Mouse (Mus musculus): ENCODE results near the gene Prss8.
A peak's percentile ranks its signal among the peaks of the same experiment; 100 is the strongest.
"Not testable (repeated sequence)": the region's sequence is repeated elsewhere in the genome, so short reads cannot be mapped to it uniquely, and the experiment has no call there.

The Prss8 gene

GRCm38 (mm10) chr7:127929923-127930322 is at the start of gene Prss8:
Prss8 (minus strand) TSS chr7:127930104.
- DNase-seq: no peak

GRCm38 (mm10) chr7:127978856-127979255 is 49.0 kb upstream of the Prss8 start:
- no peak for DNase-seq

DNA sequence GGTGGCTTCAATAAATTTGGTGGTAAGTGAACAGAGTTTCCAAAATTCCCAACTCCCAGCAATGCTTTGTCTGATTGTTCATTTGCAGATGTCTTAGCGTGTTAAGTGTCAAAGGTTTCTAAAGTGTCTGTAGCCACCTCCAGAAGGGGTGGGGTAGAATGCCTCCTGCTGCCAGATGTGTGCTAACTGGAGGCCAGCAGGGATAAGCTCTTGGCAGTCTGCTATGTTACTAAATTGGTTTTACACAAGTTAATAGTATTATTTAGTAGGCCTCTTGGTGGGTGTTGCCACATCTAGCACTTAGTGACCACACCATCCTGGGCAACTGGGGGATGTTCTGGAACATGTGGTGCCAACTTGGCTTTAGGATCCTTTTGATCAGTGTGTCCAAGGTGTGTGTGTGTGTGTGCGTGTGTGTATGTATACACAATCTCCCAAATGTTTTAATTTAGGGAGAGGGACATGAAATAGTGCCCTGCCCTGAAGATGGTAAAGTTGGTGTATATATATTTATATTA is 44.6 kb upstream of the Prss8 start:
- DNase-seq: no peak

DNA sequence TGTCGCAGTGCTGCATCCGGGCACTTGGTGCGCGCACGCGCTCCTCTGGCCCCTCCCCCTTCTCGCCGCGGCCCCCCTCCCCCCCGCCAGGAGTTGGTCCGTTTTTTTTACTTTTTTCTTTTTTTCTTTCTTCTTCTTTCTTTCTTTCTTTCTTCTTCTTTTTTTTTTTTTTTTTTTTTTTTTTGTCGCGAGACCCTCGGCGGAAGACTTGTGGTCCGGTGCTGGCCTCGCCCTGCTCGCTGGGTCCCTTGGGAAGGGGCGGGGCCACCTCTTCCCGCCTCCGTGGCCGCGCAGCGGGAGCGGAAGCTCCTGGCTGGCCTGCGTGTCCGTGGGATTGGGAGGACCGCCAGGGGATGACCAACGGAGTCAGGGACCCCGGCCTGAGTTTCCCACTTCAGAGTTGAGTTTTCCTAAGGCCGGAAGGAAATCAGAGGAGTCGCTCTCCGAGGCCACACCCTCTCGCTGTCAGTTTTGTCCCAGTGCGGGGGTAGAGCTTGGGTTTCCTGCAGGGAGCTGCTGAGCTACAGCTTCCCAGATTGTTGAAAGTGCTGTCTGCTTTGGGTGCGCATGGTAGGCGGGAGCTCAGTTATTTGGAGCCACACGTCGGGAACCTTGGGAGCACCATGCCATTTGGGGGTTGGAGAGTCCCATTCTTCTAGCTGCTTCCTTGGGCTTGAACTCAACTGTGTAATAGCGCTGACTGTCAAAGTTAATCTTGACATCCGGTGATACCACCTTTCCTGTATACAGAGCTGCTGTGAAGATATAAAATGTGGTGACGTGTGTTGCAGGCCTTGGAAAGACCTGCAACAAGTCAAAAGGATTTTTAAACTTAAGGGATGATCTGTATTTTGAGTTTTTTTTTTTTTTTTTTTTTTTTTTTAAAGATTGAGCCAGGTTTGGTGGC is 38.3 kb upstream of the Prss8 start:
- DNase-seq: peak; percentile 68

DNA sequence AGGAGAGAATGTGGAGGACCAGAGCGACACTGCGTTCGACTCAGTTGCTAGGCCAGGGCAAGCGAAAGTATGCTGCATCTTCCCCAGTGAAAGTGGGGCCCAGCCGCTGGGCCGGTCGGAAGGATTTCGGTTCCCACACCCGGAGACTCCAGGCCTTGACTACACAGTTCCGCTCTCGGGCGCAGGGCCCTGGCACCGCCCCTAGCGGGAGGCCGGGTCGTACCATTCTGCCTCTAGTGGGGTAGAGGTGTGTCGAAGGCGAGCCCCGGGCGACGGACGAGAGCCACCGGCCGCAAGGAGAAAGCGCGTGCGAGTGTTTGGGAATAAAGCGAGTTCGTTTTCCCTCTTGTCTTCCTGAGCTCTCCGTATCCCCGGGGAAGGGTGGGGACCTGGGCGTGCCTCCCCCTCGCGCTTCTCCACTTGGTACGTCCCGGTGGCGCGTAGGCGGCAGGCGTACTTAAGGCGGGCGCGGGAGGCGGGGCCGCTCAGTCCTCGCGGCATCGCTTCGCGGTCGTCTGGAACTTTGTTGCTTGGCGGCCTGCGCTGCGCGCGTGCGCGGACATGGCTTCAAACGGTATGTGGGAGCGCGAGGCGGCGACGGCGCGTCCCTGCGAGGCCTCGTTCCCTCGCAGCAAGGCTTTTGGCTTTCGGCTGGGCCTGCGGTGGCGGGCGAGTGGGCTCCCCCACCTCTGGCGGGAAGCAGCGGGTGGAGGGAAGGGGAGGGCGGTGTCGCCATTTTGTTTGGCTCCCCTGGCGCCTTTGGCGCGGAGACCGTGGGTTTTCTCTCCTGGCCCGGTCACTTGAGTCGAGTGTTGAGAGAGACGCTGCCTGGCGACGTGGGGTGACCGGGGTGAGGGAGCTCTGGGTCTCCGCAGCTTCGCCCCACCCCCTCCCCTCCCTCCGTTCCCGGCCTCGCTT is 37.4 kb upstream of the Prss8 start, which contains the start of gene Fus:
Fus (plus strand) TSS at position 454 of the 918 bp plus-strand sequence.
- peak; percentile 95 for DNase-seq

- no peak for DNase-seq
These were observed 36.5 kb upstream of the Prss8 start for GRCm38 (mm10) chr7:127966371-127966918.

- DNase-seq: no peak
These were observed 29.5 kb upstream of the Prss8 start for GRCm38 (mm10) chr7:127959364-127959763.

GRCm38 (mm10) chr7:127952864-127953581 is 23.1 kb upstream of the Prss8 start:
- no peak for DNase-seq

GRCm38 (mm10) chr7:127946470-127947023 is 16.6 kb upstream of the Prss8 start, which contains the start of gene Prss36:
Prss36 (minus strand) TSS chr7:127946725.
- no peak for DNase-seq

- no peak for DNase-seq
These were observed 14.7 kb upstream of the Prss8 start for GRCm38 (mm10) chr7:127944614-127945013.

DNA sequence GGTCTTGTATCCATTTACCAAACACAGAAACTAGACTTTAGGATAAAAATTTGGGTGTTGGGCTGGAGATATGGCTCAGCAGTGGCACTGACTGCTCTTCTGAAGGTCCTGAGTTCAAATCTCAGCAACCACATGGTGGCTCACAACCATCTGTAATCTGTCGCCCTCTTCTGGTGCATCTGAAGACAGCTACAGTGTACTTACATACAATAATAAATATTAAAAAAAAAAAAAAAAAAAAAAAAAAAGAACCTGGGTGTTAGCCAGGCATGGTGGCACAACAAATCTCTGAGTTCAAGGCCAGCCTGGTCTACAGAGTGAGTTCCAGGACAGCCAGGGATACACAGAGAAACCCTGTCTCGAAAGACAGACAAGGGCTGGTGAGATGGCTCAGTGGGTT is 12.2 kb upstream of the Prss8 start:
- DNase-seq: not testable (repeated sequence)

- DNase-seq: no peak
These were observed 6.4 kb upstream of the Prss8 start for GRCm38 (mm10) chr7:127936216-127936884.

- DNase-seq: no peak
These were observed 5.8 kb upstream of the Prss8 start for GRCm38 (mm10) chr7:127935748-127936159.

DNA sequence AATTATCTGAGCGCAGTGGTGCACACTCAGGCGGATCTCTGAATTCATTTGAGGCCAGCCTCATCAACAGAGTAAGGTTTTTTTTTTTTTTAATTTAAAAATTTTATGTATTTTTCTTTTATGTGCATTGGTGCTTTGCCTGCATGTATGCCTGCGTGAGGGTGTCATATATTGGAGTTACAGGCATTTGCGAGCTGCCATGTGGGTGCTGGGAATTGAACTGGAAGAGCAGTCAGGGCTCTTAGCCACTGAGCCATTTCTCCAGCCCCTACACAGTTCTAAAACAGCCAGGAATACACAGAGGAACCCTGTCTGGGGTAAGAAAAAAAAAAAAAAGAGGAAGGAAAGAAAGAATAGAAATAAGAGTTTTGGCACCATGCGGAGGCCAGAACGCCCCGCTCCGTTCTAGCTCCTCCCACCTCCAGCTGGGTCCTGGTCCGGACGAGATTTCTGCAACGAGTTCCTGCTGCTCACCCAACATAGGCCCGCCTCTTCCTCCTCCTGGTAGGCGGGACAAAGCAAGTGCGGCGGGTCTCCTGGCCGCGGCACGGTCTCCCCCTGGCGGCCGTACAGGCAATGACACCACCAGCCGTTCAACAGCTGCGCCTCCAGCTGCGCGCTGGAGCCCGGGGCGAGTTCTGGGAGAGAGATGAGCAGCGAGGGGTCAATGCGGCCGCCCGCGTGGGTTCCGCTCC is 5.3 kb upstream of the Prss8 start:
- peak; percentile 91 for DNase-seq

DNA sequence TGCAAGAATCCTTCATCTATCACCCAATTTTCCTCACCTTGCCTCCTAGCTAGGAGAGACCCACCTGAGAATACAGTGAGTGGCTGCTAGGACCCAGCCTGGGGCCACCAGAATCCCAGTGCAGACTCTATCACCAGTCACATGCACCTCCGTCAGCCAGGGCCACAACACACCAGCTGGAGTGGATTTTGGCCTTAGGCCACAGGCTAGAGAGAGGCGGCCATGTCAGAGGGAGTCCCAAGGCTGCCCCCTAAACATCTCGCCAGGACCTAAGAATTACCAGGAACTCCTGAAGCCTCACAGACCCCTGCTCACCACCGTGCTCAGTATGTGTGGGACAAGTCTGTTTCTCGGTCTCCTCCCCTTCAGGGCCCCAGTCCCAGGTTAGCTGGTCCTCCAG is 4.2 kb upstream of the Prss8 start:
- no peak for DNase-seq

DNA sequence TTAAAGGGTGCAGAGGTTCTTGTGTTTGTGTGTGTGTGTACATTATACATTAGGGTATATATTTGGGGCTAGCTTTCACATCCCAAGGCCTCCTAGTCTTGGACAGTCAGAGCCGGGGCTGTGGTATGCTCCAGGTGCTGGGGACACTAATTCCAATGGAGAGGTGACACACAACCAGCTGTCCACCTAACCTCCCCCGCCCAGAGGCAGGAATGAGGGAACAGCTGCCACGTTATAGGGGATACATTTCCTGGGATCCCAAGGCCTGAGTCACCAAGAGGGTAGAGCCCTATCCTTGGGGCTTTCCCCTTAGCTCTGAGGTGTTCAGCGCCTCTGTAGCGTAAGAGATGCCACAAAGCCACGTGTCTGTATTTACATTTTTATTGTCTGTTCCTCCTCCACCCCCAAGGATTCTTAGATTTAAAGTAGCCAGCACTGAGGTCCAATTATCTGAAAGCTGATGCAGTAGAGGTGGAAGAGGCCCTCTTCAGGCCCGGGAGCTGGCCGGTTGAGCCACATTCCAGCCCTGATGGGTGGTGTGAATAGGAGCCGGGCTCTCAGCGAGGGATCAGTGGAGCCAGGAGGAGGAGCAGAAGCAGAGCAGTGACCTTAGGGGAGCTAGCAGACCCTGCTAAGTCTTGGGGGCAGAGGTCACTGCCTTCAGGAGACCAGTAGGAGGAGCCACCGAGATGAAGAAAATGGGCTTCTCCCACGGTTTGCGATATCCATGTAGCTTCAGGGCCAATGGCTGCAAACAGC is 2.5 kb upstream of the Prss8 start:
- no peak for DNase-seq

- no peak for DNase-seq
These were observed 1.6 kb upstream of the Prss8 start for GRCm38 (mm10) chr7:127931351-127932135.

DNA sequence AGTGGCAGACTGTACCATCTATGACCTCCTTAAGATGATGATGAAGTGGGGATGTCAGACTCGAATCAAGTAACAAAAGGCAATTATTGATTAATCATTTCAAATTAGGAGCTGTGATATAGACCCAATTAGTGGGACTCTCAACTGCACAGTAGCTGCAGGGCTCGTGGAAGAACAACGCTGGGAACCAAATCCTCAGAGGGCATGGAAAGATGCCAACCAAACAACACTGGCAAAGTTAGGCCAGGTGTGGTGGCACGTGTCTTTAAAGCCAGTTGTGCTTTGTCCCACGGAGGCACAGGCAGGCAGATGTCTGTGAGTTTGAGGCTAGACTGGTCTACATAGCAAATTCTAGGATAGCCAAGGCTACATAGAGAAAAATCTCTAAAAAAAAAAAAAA is 732 bp upstream of the Prss8 start:
- DNase-seq: no peak

GRCm38 (mm10) chr7:127928596-127928995 is 1.3 kb downstream of the Prss8 start:
- no peak for DNase-seq
